Comparison of ENCODE assay signal across 29 mouse cellular contexts in genomic region chr3:59025193-59025535, GRCm38 (mm10). TPM values are rescaled to one million over a fixed set of nuclear protein-coding genes. Genes with fewer than 3 reads are reported as not detected.
DNase-seq lines count a peak whose midpoint lies in the region; ATAC-seq and TF ChIP-seq lines count a peak whose summit lies in the region.
"Had no signal": no experiment of that assay in that cellular context is flagged by ENCODE, and none has a peak within 500 bp of the region (broad histone marks: within the 10 kb centered on the region; RNA-seq: fewer than 3 reads in every experiment).

No protein-coding gene starts in this region.

- no peak overlapping the region for H3K9ac ChIP-seq in heart, adult 2 months (ENCODE audit: low read depth, low read length)
- no peak overlapping the region for H3K9ac ChIP-seq in heart, embryonic 14.5 days (ENCODE audit: low read length)
- H3K9ac ChIP-seq in heart, embryonic 16.5 days (ENCODE audit: low read length) = peak overlapping the region; percentile 18; the same call in 1 of the 2 replicates
- H3K9ac ChIP-seq: embryonic facial prominence, embryonic 13.5 days; forebrain, postnatal 0 days; hindbrain, embryonic 12.5 days; intestine, embryonic 15.5 days; limb, embryonic 12.5 days; liver, embryonic 14.5 days; lung, embryonic 14.5 days; stomach, embryonic 15.5 days had no signal

- H3K4me3 ChIP-seq in heart, adult 2 months = no peak overlapping the region
- H3K4me3 ChIP-seq in heart, embryonic 14.5 days (ENCODE audit: control insufficient read depth in 1 of 2, insufficient read depth in 1 of 2, low read depth in 1 of 2, low read length in 2 of 2) = no peak overlapping the region
- H3K4me3 ChIP-seq in embryonic facial prominence, embryonic 10.5 days = no peak overlapping the region
- H3K4me3 ChIP-seq in heart, embryonic 16.5 days (ENCODE audit: low read length) = no peak overlapping the region
- H3K4me3 ChIP-seq: embryonic facial prominence, embryonic 13.5 days; hindbrain, embryonic 12.5 days; intestine, embryonic 15.5 days; layer of hippocampus, adult 2 months; left cerebral cortex, adult 2 months; limb, embryonic 12.5 days; stomach, embryonic 15.5 days had no signal

- no peak for TF ChIP-seq EP300 in heart, adult 2 months (IDR thresholded peaks at IDR 0.05; ENCODE audit: insufficient read depth, low read depth, low read length)

- peaks cover 2% of the 10 kb centered on the region for H3K36me3 ChIP-seq in heart, adult 2 months (ENCODE audit: control insufficient read depth, insufficient read depth, low read length)
- H3K36me3 ChIP-seq in heart, embryonic 14.5 days (ENCODE audit: control insufficient read depth, insufficient read depth, low read length) = no peaks in the 10 kb centered on the region
- no peaks in the 10 kb centered on the region for H3K36me3 ChIP-seq in embryonic facial prominence, embryonic 10.5 days (replicated peaks)
- no peaks in the 10 kb centered on the region for H3K36me3 ChIP-seq in heart, embryonic 16.5 days (ENCODE audit: control insufficient read depth, insufficient read depth)
- H3K36me3 ChIP-seq: embryonic facial prominence, embryonic 13.5 days; hindbrain, embryonic 12.5 days; intestine, embryonic 15.5 days; limb, embryonic 12.5 days; stomach, embryonic 15.5 days had no signal

- H3K27me3 ChIP-seq in heart, adult 2 months (ENCODE audit: control insufficient read depth, insufficient read depth, low read length) = no peaks in the 10 kb centered on the region
- H3K27me3 ChIP-seq in heart, embryonic 14.5 days (ENCODE audit: control insufficient read depth, insufficient read depth, low read length) = no peaks in the 10 kb centered on the region
- H3K27me3 ChIP-seq in embryonic facial prominence, embryonic 10.5 days (replicated peaks; ENCODE audit: low read depth, poor library complexity, severe bottlenecking) = no peaks in the 10 kb centered on the region
- H3K27me3 ChIP-seq in heart, embryonic 16.5 days (ENCODE audit: control insufficient read depth, insufficient read depth, low read length) = no peaks in the 10 kb centered on the region
- H3K27me3 ChIP-seq: embryonic facial prominence, embryonic 13.5 days; hindbrain, embryonic 12.5 days; intestine, embryonic 15.5 days; limb, embryonic 12.5 days; stomach, embryonic 15.5 days had no signal

- 45% methylated on average over 4 of the region's 4 CpGs for WGBS in heart, adult 2 months
- 41% methylated on average over 4 of the region's 4 CpGs for WGBS in heart, embryonic 14.5 days
- WGBS in embryonic facial prominence, embryonic 10.5 days = 30% methylated on average over 4 of the region's 4 CpGs
- 46% methylated on average over 4 of the region's 4 CpGs for WGBS in heart, embryonic 16.5 days

- H3K4me1 ChIP-seq in heart, adult 2 months (ENCODE audit: control insufficient read depth, insufficient read depth, low read length) = peaks cover 1% of the 10 kb centered on the region
- H3K4me1 ChIP-seq in heart, embryonic 14.5 days (ENCODE audit: control insufficient read depth in 2 of 2, insufficient read depth in 2 of 2, low read length in 2 of 2) = peaks cover 16 to 37% of the 10 kb centered on the region in 2 experiments
- peaks cover 26% of the 10 kb centered on the region for H3K4me1 ChIP-seq in embryonic facial prominence, embryonic 10.5 days
- peaks cover 33% of the 10 kb centered on the region for H3K4me1 ChIP-seq in heart, embryonic 16.5 days (ENCODE audit: control insufficient read depth, insufficient read depth, low read length)
- H3K4me1 ChIP-seq: intestine, embryonic 15.5 days; stomach, embryonic 15.5 days had no signal

- no peak for DNase-seq in heart, adult 2 months
- DNase-seq in heart, postnatal 25 days (ENCODE audit: low spot score) = no peak
- no peak for DNase-seq in heart, adult 9 months (ENCODE audit: low spot score in 2 of 2)
- no peak for DNase-seq in embryonic facial prominence, embryonic 10.5 days (ENCODE audit: low spot score)
- no peak for DNase-seq in cerebellum, adult 11-12 months
- DNase-seq: adrenal gland, postnatal 25 days; cerebellum, adult 2 months; cerebellum, postnatal 14 days; forebrain, postnatal 0 days; kidney, adult 2 months; kidney, postnatal 36 days; lung, embryonic 14.5 days; lung, postnatal 14 days; right cerebral cortex, postnatal 25 days; thymus, postnatal 14 days had no signal

- ATAC-seq in heart, embryonic 14.5 days (ENCODE audit: insufficient number of reproducible peaks, insufficient read depth, low FRiP score, low read depth) = no peak
- ATAC-seq in heart, embryonic 16.5 days (replicated peaks; ENCODE audit: extremely low read depth, insufficient read depth, low FRiP score) = no peak
- ATAC-seq: CD4-positive, CD25-positive, alpha-beta regulatory T cell, adult 4 months; forebrain, postnatal 0 days; hindbrain, postnatal 0 days; intestine, embryonic 15.5 days; midbrain, embryonic 16.5 days had no signal

- peak overlapping the region; percentile 45 for H3K4me2 ChIP-seq in heart, embryonic 14.5 days (ENCODE audit: low read length)
- peak overlapping the region; percentile 42 for H3K4me2 ChIP-seq in heart, embryonic 16.5 days (ENCODE audit: low read depth, low read length)
- H3K4me2 ChIP-seq: embryonic facial prominence, embryonic 13.5 days; hindbrain, embryonic 12.5 days; intestine, embryonic 15.5 days; limb, embryonic 12.5 days; lung, embryonic 14.5 days; midbrain, embryonic 11.5 days; stomach, embryonic 15.5 days had no signal

- intact Hi-C loops in heart, adult 2 months (cut with DNase I) = no loop called here
- intact Hi-C loops in heart, postnatal 25 days (cut with DNase I) = loop anchor here (2.0 kb wide), 1 partner anchor 16 kb away; no protein-coding TSS in a partner anchor

- H3K79me2 ChIP-seq in heart, adult 2 months (replicated peaks; ENCODE audit: control insufficient read depth, insufficient read depth, low read length) = peaks cover 2% of the 10 kb centered on the region; the same call in 1 of the 2 replicates

- H3K27ac ChIP-seq in heart, adult 2 months = peak overlapping the region; percentile 28
- no peak overlapping the region for H3K27ac ChIP-seq in heart, embryonic 14.5 days (replicated peaks in 1 of 2; ENCODE audit: control insufficient read depth in 1 of 2, insufficient read depth in 1 of 2, low read depth in 2 of 2, low read length in 2 of 2)
- 0 out of 2 replicates have a peak overlapping the region, but pooled peaks have one; percentile 30 for H3K27ac ChIP-seq in embryonic facial prominence, embryonic 10.5 days (replicated peaks)
- H3K27ac ChIP-seq in heart, embryonic 16.5 days (ENCODE audit: low read length) = 0 out of 2 replicates have a peak overlapping the region, but pooled peaks have one; percentile 14
- H3K27ac ChIP-seq: embryonic facial prominence, embryonic 13.5 days; hindbrain, embryonic 12.5 days; hindbrain, postnatal 0 days; intestine, embryonic 15.5 days; layer of hippocampus, adult 2 months; left cerebral cortex, adult 2 months; limb, embryonic 12.5 days; liver, embryonic 14.5 days; stomach, embryonic 15.5 days had no signal

- H3K9me3 ChIP-seq in heart, embryonic 14.5 days (ENCODE audit: control insufficient read depth, low read length) = no peaks in the 10 kb centered on the region
- no peaks in the 10 kb centered on the region for H3K9me3 ChIP-seq in embryonic facial prominence, embryonic 10.5 days
- no peaks in the 10 kb centered on the region for H3K9me3 ChIP-seq in heart, embryonic 16.5 days (replicated peaks; ENCODE audit: control insufficient read depth, low read length)
- H3K9me3 ChIP-seq: embryonic facial prominence, embryonic 13.5 days; hindbrain, embryonic 12.5 days; intestine, embryonic 15.5 days; limb, embryonic 12.5 days; stomach, embryonic 15.5 days had no signal

- TF ChIP-seq POLR2A in heart, adult 2 months (IDR thresholded peaks at IDR 0.05; ENCODE audit: insufficient read depth, low read depth, low read length) = no peak

- TF ChIP-seq CTCF in heart, adult 2 months (IDR thresholded peaks at IDR 0.05) = no peak

RNA-seq across cellular contexts. Expression of gene Med12l, which starts 19.5 kb away (rescaled TPM):
- total RNA-seq in heart, adult 2 months (2021) = 1 to 10 TPM; 6.9 to 8.2 TPM
- 2.5 and 3.7 TPM in 2 replicates for polyA plus RNA-seq in heart, adult 2 months (2012; rRNA removed)
- 1 to 10 TPM; 8.1 to 9.0 TPM for total RNA-seq in heart, postnatal 25 days (2021)
- 4.2 and 4.6 TPM in 2 replicates for polyA plus RNA-seq in heart, embryonic 14.5 days (2014; fragmentation: Nextera tagmentation; extraction: Ambion mirVana)
- polyA plus RNA-seq in embryonic facial prominence, embryonic 10.5 days (2016; fragmentation: Nextera tagmentation; extraction: Ambion mirVana) = 2.0 and 2.6 TPM in 2 replicates
- polyA plus RNA-seq in heart, embryonic 16.5 days (2015; fragmentation: Nextera tagmentation; extraction: Ambion mirVana) = 2.3 and 2.6 TPM in 2 replicates

Comparison
In these comparisons a context has a peak if more than half of its experiments do, and no peak if none do; other contexts are left out.
1. H3K27ac ChIP-seq: peak in heart, adult 2 months (single experiment), embryonic facial prominence, embryonic 10.5 days (single experiment) and heart, embryonic 16.5 days (single experiment); none in heart, embryonic 14.5 days (0 of 2).